Mouse (Mus musculus) ES-E14 (cell line): ENCODE results near the gene Dlx2.

Experiments used
- CHD2 ChIP-seq: IDR thresholded peaks from 2 replicates; pipeline ENCODE4 v1.6.1; 2014; ENCODE audit warnings: mild to moderate bottlenecking, low read depth, low read length, inconsistent platforms
- HCFC1 ChIP-seq: IDR thresholded peaks from 2 replicates; pipeline ENCODE4 v1.6.1; 2012; ENCODE audit warnings: low read length, inconsistent platforms, borderline replicate concordance; ENCODE audit not compliant: insufficient read depth
- MAFK ChIP-seq: IDR thresholded peaks from 2 replicates; pipeline ENCODE4 v1.6.1; 2014; ENCODE audit warnings: mild to moderate bottlenecking, low read depth, low read length, inconsistent platforms; ENCODE audit not compliant: insufficient read depth
- ZC3H11A ChIP-seq: IDR thresholded peaks from 2 replicates; pipeline ENCODE4 v1.6.1; 2012; ENCODE audit warnings: low read depth, mild to moderate bottlenecking, inconsistent platforms, low read length, borderline replicate concordance

DNA sequence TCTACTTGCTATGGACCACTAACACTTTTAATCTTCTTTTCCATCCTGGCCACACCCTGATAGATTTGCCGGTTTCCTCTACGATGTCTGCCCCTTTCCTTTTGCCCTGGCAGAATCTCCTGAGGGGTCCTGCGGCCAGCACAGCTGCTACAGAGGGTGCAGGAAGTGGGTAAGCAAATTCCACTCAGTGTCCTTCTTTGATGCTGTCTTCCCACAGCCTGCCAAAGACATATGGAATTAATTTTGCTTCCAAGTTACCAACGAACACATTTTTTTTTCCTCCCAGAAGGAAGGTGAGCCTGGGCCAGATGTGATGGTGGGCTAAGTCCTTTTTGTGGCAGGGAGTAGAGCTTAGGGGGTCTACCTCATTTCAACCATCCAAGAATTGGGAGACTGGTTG, 27.2 kb upstream of the Dlx2 start:
- TF ChIP-seq ZC3H11A (no peak), CHD2 (no peak), MAFK (no peak), HCFC1 (no peak)
